Mouse (Mus musculus) MEL (cell line): Measurements from ENCODE around the gene Acpp. TPM values are rescaled to one million over a fixed set of nuclear protein-coding genes. Genes with fewer than 3 reads are reported as not detected.
"Not testable (repeated sequence)": the region's sequence is repeated elsewhere in the genome, so short reads cannot be mapped to it uniquely, and the experiment has no call there.

Source experiments
- DNase-seq: peaks from one replicate; pipeline ENCODE4 v3.0.0; 2011; ENCODE audit warnings: low read depth, low spot score
- H3K27ac ChIP-seq: 2 replicates; pipeline ENCODE4 v1.5.1; 2012; ENCODE audit warnings: low read depth, mild to moderate bottlenecking, control low read depth, low read length, moderate library complexity; ENCODE audit not compliant: control insufficient read depth
- H3K27me3 ChIP-seq, 2 experiments: fragments of 150-350 bp in 1 of 2; sonication (generic) in 1 of 2; 2 replicates each; pipeline ENCODE4 v1.6.1; 2012; ENCODE audit warnings: low read length in 2 of 2, mild to moderate bottlenecking in 2 of 2, improper control_type of control experiment in 1 of 2, moderate library complexity in 1 of 2; ENCODE audit not compliant: insufficient read depth in 2 of 2, control insufficient read depth in 1 of 2
- H3K36me3 ChIP-seq, 2 experiments: 2 replicates each; pipeline ENCODE4 v1.6.1; 2012 to 2014; ENCODE audit warnings: low read length in 2 of 2, improper control_type of control experiment in 1 of 2, inconsistent platforms in 1 of 2, mild to moderate bottlenecking in 1 of 2; ENCODE audit not compliant: insufficient read depth in 2 of 2, control insufficient read depth in 1 of 2
- H3K4me1 ChIP-seq, 2 experiments: fragments of 150-350 bp in 1 of 2; sonication (generic) in 1 of 2; 2 replicates each; pipeline ENCODE4 v1.6.1; 2012; ENCODE audit warnings: low read length in 2 of 2, improper control_type of control experiment in 1 of 2, mild to moderate bottlenecking in 1 of 2; ENCODE audit not compliant: insufficient read depth in 2 of 2, control insufficient read depth in 1 of 2
- H3K4me3 ChIP-seq, 2 experiments: fragments of 150-350 bp in 1 of 2; sonication (generic) in 1 of 2; 2 replicates each; pipeline ENCODE4 v1.5.1; 2012; ENCODE audit warnings: low read depth in 2 of 2, low read length in 2 of 2, mild to moderate bottlenecking in 2 of 2, moderate library complexity in 2 of 2, control low read depth in 1 of 2, improper control_type of control experiment in 1 of 2; ENCODE audit not compliant: control insufficient read depth in 1 of 2, insufficient read depth in 1 of 2
- H3K79me2 ChIP-seq: 2 replicates; pipeline ENCODE4 v1.6.1; 2012; ENCODE audit warnings: mild to moderate bottlenecking, low read length, moderate library complexity; ENCODE audit not compliant: control insufficient read depth, poor library complexity, insufficient read depth
- H3K9ac ChIP-seq: 2 replicates; pipeline ENCODE4 v1.6.1; 2012; ENCODE audit warnings: low read depth, mild to moderate bottlenecking, control low read depth, low read length, moderate library complexity; ENCODE audit not compliant: control insufficient read depth, poor library complexity, severe bottlenecking
- H3K9me3 ChIP-seq: fragments of 150-350 bp; sonication (generic); replicated peaks from 2 replicates; pipeline ENCODE4 v1.6.1; 2012; ENCODE audit warnings: mild to moderate bottlenecking, low read length, improper control_type of control experiment, moderate library complexity; ENCODE audit not compliant: insufficient read depth
- CHD1 ChIP-seq: IDR thresholded peaks from 2 replicates; pipeline ENCODE4 v1.6.1; 2012; ENCODE audit warnings: low read depth, mild to moderate bottlenecking, inconsistent platforms, low read length, improper control_type of control experiment
- CHD2 ChIP-seq: IDR thresholded peaks from 2 replicates; pipeline ENCODE4 v1.6.1; 2011; ENCODE audit warnings: low read length, improper control_type of control experiment
- CTCF ChIP-seq, 3 experiments: IDR thresholded peaks in 2 of 3; conservative IDR thresholded peaks in 1 of 3; 2 replicates each; pipeline ENCODE4 v1.5.1; 2011 to 2012; ENCODE audit warnings: low read length in 3 of 3, low read depth in 2 of 3, mild to moderate bottlenecking in 2 of 3, improper control_type of control experiment in 1 of 3, inconsistent platforms in 1 of 3, mixed read lengths in 1 of 3, moderate library complexity in 1 of 3; ENCODE audit not compliant: control insufficient read depth in 1 of 3, insufficient read depth in 1 of 3, poor library complexity in 1 of 3, severe bottlenecking in 1 of 3
- ELF1 ChIP-seq: IDR thresholded peaks from 2 replicates; pipeline ENCODE4 v1.6.1; 2014; ENCODE audit warnings: low read depth, mild to moderate bottlenecking, inconsistent platforms, low read length, improper control_type of control experiment, moderate library complexity
- GABPA ChIP-seq: IDR thresholded peaks from 2 replicates; pipeline ENCODE4 v1.6.1; 2012; ENCODE audit warnings: low read depth, mild to moderate bottlenecking, inconsistent platforms, low read length, improper control_type of control experiment, moderate library complexity
- MAFK ChIP-seq: IDR thresholded peaks from 2 replicates; pipeline ENCODE4 v1.6.1; 2011; ENCODE audit warnings: low read depth, mild to moderate bottlenecking, low read length, improper control_type of control experiment, borderline replicate concordance
- MAX ChIP-seq: IDR thresholded peaks from 2 replicates; pipeline ENCODE4 v1.6.1; 2011; ENCODE audit warnings: low read length, improper control_type of control experiment
- MXI1 ChIP-seq: IDR thresholded peaks from 2 replicates; pipeline ENCODE4 v1.6.1; 2011; ENCODE audit warnings: mild to moderate bottlenecking, low read depth, low read length, improper control_type of control experiment
- MYB ChIP-seq: IDR thresholded peaks from 2 replicates; pipeline ENCODE4 v1.6.1; 2011; ENCODE audit warnings: mild to moderate bottlenecking, low read depth, low read length, improper control_type of control experiment
- MYC ChIP-seq: IDR thresholded peaks from 2 replicates; pipeline ENCODE4 v1.6.1; 2011; ENCODE audit warnings: low read depth, mild to moderate bottlenecking, low read length, improper control_type of control experiment, moderate library complexity
- POLR2A ChIP-seq, 2 experiments: IDR thresholded peaks; 2 replicates each; pipeline ENCODE4 v1.6.1; 2011 to 2012; ENCODE audit warnings: low read length in 2 of 2, mild to moderate bottlenecking in 2 of 2, control low read depth in 1 of 2, improper control_type of control experiment in 1 of 2, low read depth in 1 of 2, moderate library complexity in 1 of 2; ENCODE audit not compliant: control insufficient read depth in 1 of 2, insufficient read depth in 1 of 2, poor library complexity in 1 of 2
- POLR2AphosphoS2 ChIP-seq: IDR thresholded peaks from 2 replicates; pipeline ENCODE4 v1.6.1; 2011; ENCODE audit warnings: low read length, improper control_type of control experiment
- POLR2AphosphoS5 ChIP-seq: IDR thresholded peaks from 2 replicates; pipeline ENCODE4 v1.6.1; 2012; ENCODE audit warnings: low read depth, borderline replicate concordance, mild to moderate bottlenecking, inconsistent platforms, low read length, moderate library complexity, mixed read lengths
- RAD21 ChIP-seq: IDR thresholded peaks from 2 replicates; pipeline ENCODE4 v1.6.1; 2011; ENCODE audit warnings: mild to moderate bottlenecking, low read depth, low read length, improper control_type of control experiment
- SMC3 ChIP-seq: IDR thresholded peaks from 2 replicates; pipeline ENCODE4 v1.6.1; 2011; ENCODE audit warnings: low read depth, low read length, improper control_type of control experiment
- USF2 ChIP-seq, 2 experiments: IDR thresholded peaks; 2 replicates each; pipeline ENCODE4 v1.6.1; 2011 to 2012; ENCODE audit warnings: improper control_type of control experiment in 2 of 2, low read length in 2 of 2, borderline replicate concordance in 1 of 2, inconsistent platforms in 1 of 2, low read depth in 1 of 2, mild to moderate bottlenecking in 1 of 2; ENCODE audit not compliant: insufficient read depth in 1 of 2
- ZNF384 ChIP-seq: IDR thresholded peaks from 2 replicates; pipeline ENCODE4 v1.6.1; 2012; ENCODE audit warnings: low read depth, mild to moderate bottlenecking, inconsistent platforms, low read length, improper control_type of control experiment
- polyA plus RNA-seq, 2 experiments: library from polyadenylated mRNA; stranded (reverse) in 1 of 2; unstranded in 1 of 2; fragments of >175 nt in 1 of 2; fragments of >200 nt in 1 of 2; gene quantifications; 2 replicates each; pipeline versions ENCODE4 v1.2.1 to v1.2.4; 2012; ENCODE audit warnings: low replicate concordance in 2 of 2, low read depth in 1 of 2; ENCODE audit not compliant: insufficient read length in 2 of 2, insufficient read depth in 1 of 2, missing spikeins in 1 of 2
- total RNA-seq: library from RNA; depleted of rRNA; stranded (reverse); fragments of 300-350 nt; gene quantifications from 2 replicates; pipeline ENCODE4 v1.2.3, GENCODE M21; 2012

Acpp gene
- total and polyA plus RNA-seq, 3 experiments, result 0.03 TPM; not detected in 2

DNA sequence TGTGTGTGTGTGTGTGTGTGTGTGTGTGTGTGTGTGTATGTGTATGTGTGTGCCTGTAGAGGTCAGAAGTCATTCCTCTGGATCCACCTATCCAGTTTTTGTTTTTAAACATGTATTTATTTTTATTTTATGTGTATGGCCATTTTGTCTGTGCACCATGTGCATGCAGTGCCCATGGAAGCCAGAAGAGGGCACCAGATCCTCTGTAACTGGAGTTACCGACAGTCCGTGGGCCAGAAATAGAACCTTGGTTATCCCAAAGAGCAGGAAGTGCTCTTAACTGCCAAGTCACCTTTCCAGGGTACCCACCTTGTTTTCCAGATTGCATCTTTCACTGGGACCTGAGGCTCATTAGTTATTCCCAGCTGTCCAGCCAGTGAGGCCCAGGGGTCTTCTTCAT is 29.4 kb upstream of the Acpp start:
- Histone ChIP-seq H3K9ac (no peak overlapping the region), H3K4me3 (no peak overlapping the region), H3K4me1 (no peaks in the 10 kb centered on the region), H3K27ac (no peak overlapping the region), H3K27me3 (no peaks in the 10 kb centered on the region; a peak in 1 of 4 replicates), H3K36me3 (no peaks in the 10 kb centered on the region), H3K9me3 (no peaks in the 10 kb centered on the region), H3K79me2 (no peaks in the 10 kb centered on the region)
- peak; percentile 31 to 45 (median 32); a peak in 5 of 6 replicates for TF ChIP-seq CTCF (IDR thresholded peaks at IDR 0.05 in 2 of 3, conservative IDR thresholded peaks at IDR 0.05 in 1 of 3; ENCODE audit: control insufficient read depth in 1 of 3, insufficient read depth in 1 of 3, low read depth in 2 of 3, low read length in 3 of 3, poor library complexity in 1 of 3, severe bottlenecking in 1 of 3)
- peak; percentile 31 for TF ChIP-seq RAD21
- peak; percentile 29 for TF ChIP-seq SMC3
- no peak for TF ChIP-seq ZNF384
- DNase-seq, result peak; percentile 28

DNA sequence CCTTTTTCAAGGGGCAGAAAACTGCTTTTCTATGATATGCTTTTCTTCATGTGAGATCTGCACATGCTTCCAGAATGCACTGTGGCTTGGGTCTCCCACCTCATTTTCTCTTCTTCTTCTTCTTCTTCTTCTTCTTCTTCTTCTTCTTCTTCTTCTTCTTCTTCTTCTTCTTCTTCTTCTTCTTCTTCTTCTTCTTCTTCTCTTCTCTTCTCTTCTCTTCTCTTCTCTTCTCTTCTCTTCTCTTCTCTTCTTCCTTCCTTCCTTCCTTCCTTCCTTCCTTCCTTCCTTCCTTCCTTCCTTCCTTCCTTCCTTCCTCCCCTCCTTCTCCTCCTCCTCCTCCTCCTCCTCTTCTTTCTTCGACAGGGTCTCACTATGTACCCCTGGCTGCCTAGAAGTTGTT is 24.4 kb upstream of the Acpp start:
- not testable (repeated sequence) for H3K79me2 ChIP-seq, DNase-seq, H3K27ac ChIP-seq, H3K27me3 ChIP-seq, H3K9ac ChIP-seq, H3K9me3 ChIP-seq, H3K4me1 ChIP-seq, H3K4me3 ChIP-seq, H3K36me3 ChIP-seq

DNA sequence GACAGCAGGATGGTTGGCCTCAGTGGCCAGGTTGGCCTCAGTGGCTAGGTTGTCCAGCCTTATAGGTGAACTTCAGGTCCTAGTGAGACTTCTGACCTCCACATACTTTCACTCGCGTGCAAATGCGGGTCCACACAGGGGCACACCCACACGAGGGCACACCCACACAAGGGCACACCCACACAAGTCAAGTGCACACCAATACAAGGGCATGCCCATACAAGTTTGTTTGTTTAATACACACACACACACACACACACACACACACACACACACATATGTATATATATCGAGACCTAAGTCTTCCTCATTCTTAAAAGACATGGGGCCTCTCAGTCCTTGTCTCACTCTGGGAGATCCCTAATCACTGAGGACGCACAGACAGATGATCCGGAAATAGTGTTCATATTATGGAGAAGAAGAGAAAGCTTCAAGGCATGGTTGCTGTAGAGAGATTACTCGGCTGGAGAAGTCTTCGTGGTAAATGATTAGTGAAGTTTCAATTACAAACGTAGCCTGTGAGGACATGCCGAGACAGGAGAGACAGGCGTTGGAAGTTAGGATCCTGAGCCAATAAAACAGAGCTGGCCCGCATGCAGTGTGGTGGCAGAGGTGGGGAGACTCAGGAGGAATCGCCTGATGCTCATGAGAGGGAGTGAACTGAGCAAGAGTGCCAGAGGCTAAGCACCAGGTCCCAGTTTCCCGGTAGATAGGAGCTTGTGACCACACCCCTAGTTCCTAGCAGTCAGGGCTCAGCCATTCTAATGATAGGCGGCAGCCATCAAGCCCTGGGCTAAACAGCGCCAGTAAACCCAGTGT is 23.7 kb upstream of the Acpp start:
- no peaks in the 10 kb centered on the region; a peak in 1 of 4 replicates for H3K27me3 ChIP-seq
- H3K27ac ChIP-seq, result no peak overlapping the region
- H3K4me1 ChIP-seq, result no peaks in the 10 kb centered on the region
- no peak overlapping the region for H3K9ac ChIP-seq
- no peaks in the 10 kb centered on the region for H3K36me3 ChIP-seq
- no peak for TF ChIP-seq CHD1
- no peak for TF ChIP-seq CHD2
- no peak for TF ChIP-seq MYC
- TF ChIP-seq MYB, result no peak
- no peak for TF ChIP-seq POLR2AphosphoS5
- no peak for TF ChIP-seq ELF1
- no peak for TF ChIP-seq MAFK
- TF ChIP-seq POLR2AphosphoS2, result no peak
- no peak for TF ChIP-seq MAX
- no peak for TF ChIP-seq POLR2A (IDR thresholded peaks at IDR 0.05; ENCODE audit: control insufficient read depth in 1 of 2, insufficient read depth in 1 of 2, low read depth in 1 of 2, low read length in 2 of 2, poor library complexity in 1 of 2)
- no peak for TF ChIP-seq USF2 (IDR thresholded peaks at IDR 0.05; ENCODE audit: borderline replicate concordance in 1 of 2, insufficient read depth in 1 of 2, low read depth in 1 of 2, low read length in 2 of 2)
- TF ChIP-seq SMC3, result no peak
- no peak for TF ChIP-seq GABPA
- no peak for TF ChIP-seq CTCF (IDR thresholded peaks at IDR 0.05 in 2 of 3, conservative IDR thresholded peaks at IDR 0.05 in 1 of 3; ENCODE audit: control insufficient read depth in 1 of 3, insufficient read depth in 1 of 3, low read depth in 2 of 3, low read length in 3 of 3, poor library complexity in 1 of 3, severe bottlenecking in 1 of 3)
- TF ChIP-seq MXI1, result no peak
- TF ChIP-seq, all 39 proteins: peak for 0
- Histone ChIP-seq H3K4me3 (no peak overlapping the region), H3K9me3 (no peaks in the 10 kb centered on the region), H3K79me2 (no peaks in the 10 kb centered on the region)
- no peak for DNase-seq
